9 mouse cellular contexts compared by ENCODE assay signal in genomic region chr17:6016213-6016780, GRCm38 (mm10).
DNase-seq lines count a peak whose midpoint lies in the region; ATAC-seq lines count a peak whose summit lies in the region.
"Had no signal": no experiment of that assay in that cellular context is flagged by ENCODE, and none has a peak within 500 bp of the region (broad histone marks: within the 10 kb centered on the region; RNA-seq: fewer than 3 reads in every experiment).

No protein-coding gene starts in this region.

- 0 out of 2 replicates have a peak overlapping the region, but pooled peaks have one; percentile 17 for H3K9ac ChIP-seq in heart, embryonic 16.5 days (ENCODE audit: low read length)
- H3K9ac ChIP-seq: limb, embryonic 15.5 days had no signal

- H3K27ac ChIP-seq in heart, embryonic 16.5 days (ENCODE audit: low read length): peak overlapping the region; percentile 68
- H3K27ac ChIP-seq: limb, embryonic 15.5 days had no signal

- WGBS in heart, embryonic 16.5 days: 41% methylated on average over 7 of the region's 7 CpGs

- peak; percentile 73 for ATAC-seq in heart, embryonic 16.5 days (replicated peaks; ENCODE audit: extremely low read depth, insufficient read depth, low FRiP score)

- H3K36me3 ChIP-seq in heart, embryonic 16.5 days (ENCODE audit: control insufficient read depth, insufficient read depth): no peaks in the 10 kb centered on the region
- H3K36me3 ChIP-seq: limb, embryonic 15.5 days had no signal

- H3K27me3 ChIP-seq in heart, embryonic 16.5 days (ENCODE audit: control insufficient read depth, insufficient read depth, low read length): no peaks in the 10 kb centered on the region
- H3K27me3 ChIP-seq: limb, embryonic 15.5 days had no signal

- no peak overlapping the region for H3K4me2 ChIP-seq in heart, embryonic 16.5 days (ENCODE audit: low read depth, low read length)
- H3K4me2 ChIP-seq: limb, embryonic 15.5 days had no signal

- DNase-seq in urinary bladder, postnatal 14 days (ENCODE audit: low spot score): peak; percentile 44
- no peak for DNase-seq in urinary bladder, adult 2 months (ENCODE audit: low spot score)
- peak; percentile 36 for DNase-seq in lung, postnatal 14 days
- DNase-seq in testis, postnatal 14 days (ENCODE audit: low spot score): no peak
- DNase-seq in left cerebral cortex, adult 18-20 months (ENCODE audit: low spot score in 2 of 2): no peak
- DNase-seq in right cerebral cortex, postnatal 4 days: no peak
- DNase-seq in cerebellum, postnatal 14 days: no peak

- peaks cover 27% of the 10 kb centered on the region for H3K4me1 ChIP-seq in heart, embryonic 16.5 days (ENCODE audit: control insufficient read depth, insufficient read depth, low read length)

- no peaks in the 10 kb centered on the region for H3K9me3 ChIP-seq in heart, embryonic 16.5 days (replicated peaks; ENCODE audit: control insufficient read depth, low read length)
- H3K9me3 ChIP-seq: limb, embryonic 15.5 days had no signal

- no peak overlapping the region for H3K4me3 ChIP-seq in heart, embryonic 16.5 days (ENCODE audit: low read length)
- H3K4me3 ChIP-seq: limb, embryonic 15.5 days had no signal

Comparison
In these comparisons a context has a peak if more than half of its experiments do, and no peak if none do; other contexts are left out.
1. DNase-seq: peak in urinary bladder, postnatal 14 days (single experiment) and lung, postnatal 14 days (single experiment); none in urinary bladder, adult 2 months (single experiment), testis, postnatal 14 days (single experiment), left cerebral cortex, adult 18-20 months (0 of 2), right cerebral cortex, postnatal 4 days (single experiment) and cerebellum, postnatal 14 days (0 of 2).